Mouse (Mus musculus) layer of hippocampus, postnatal 25 days (tissue): ENCODE measurements around the gene Adam1b. TPM values are rescaled to one million over a fixed set of nuclear protein-coding genes. Genes with fewer than 3 reads are reported as not detected.
A peak's percentile ranks its signal among the peaks of the same experiment; 100 is the strongest.
"Not testable (repeated sequence)": the region's sequence is repeated elsewhere in the genome, so short reads cannot be mapped to it uniquely, and the experiment has no call there.

Experiments
- DNase-seq, 2 experiments: peaks; one replicate each; pipeline ENCODE4 v3.0.0; 2022; ENCODE audit warnings: mixed read lengths in 2 of 2, low spot score in 1 of 2; ENCODE audit errors: extremely low spot score in 1 of 2
- total RNA-seq, 2 experiments: library from RNA; stranded (reverse); gene quantifications; 2 replicates each; pipeline ENCODE4 v1.2.3; 2021

Adam1b gene
- total RNA-seq, 2 experiments from 2014 or later: 0.12 TPM; not detected in 1

DNA sequence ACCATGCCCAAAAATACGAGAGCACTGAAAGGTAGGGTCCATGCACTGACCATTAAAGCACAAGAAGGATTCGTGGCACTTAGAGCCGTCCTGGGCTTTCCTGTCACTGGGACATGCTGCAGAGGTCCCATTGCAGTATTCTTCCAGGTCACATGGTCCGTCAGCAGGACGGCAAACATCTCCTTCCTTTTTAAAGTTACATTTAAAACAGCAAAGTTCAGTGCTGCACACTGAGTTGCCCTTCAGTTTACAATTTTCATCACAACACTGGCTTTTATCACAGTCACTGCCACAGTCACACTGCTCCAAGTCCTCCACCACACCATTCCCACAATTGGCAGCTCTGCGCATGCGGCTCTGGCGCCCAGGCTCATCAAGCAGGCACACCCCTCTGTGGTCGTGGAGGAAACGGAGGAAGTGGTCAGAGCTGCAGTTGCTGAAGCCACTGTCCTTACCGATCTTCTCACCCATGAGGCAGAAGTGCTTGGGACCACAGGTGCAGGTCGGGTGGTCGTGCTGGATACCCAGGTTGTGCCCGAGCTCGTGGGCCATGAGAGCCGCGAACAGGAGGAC lies 1.7 kb downstream of the Adam1b start:
- not testable (repeated sequence) for DNase-seq

DNA sequence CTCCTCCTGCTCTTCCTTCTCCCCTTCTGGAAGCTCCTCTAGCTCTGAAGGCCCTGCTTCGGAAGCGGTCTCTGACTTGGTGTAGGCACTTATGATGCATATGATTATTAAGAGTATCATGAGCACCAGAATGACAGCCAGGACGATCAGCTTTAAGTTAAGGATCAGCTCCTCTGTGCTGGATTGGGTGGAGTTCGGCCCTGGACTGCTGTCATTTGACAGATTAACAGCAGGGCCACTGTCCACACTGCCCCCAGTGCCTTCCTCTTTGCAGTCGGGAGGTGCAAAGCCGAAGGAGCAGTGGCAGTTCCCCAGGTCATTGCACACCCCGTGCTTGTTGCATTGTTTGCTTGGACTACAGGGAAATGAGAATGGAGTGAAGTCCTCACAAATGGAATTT lies 2.5 kb downstream of the Adam1b start:
- DNase-seq: no peak

DNA sequence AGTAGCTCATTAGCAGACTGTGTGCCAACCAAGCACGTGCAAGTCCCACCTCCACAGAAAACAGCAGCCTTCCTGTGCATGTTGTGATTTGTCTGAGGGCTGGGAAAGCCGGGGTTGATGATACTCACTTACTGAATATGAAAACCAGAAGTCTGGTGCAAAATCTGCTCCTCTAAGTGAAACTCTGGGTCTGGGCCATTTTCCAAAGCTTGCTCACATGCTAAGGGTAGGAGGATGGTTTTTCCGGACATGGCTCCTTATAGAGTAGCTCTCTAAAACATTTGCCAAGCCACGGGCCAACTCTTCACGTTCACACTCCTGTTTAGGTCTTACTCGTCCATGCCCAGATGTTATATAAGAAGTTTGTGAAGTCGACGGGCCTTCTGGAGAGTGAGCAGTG lies 9.9 kb downstream of the Adam1b start:
- peak in 1 of 2 experiments; percentile 11 for DNase-seq

DNA sequence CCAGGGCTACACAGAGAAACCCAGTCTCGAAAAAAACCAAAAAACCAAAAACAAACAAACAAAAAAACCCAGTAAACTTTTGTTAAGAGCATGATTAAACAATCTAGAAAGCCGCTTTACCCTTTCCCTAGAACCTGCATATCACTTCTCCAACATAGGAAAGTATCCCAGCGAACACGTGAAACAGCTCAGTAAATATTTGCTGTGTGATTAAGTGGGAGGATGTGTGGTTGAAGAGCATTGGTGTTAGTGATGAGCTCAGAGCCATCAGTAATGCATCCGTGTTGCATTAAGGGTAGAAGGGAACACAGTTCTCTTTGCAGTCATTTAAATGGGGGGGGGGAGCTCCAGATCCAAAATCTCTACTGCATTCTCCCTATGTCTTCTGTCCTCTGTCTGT lies 18.4 kb downstream of the Adam1b start:
- DNase-seq: no peak

DNA sequence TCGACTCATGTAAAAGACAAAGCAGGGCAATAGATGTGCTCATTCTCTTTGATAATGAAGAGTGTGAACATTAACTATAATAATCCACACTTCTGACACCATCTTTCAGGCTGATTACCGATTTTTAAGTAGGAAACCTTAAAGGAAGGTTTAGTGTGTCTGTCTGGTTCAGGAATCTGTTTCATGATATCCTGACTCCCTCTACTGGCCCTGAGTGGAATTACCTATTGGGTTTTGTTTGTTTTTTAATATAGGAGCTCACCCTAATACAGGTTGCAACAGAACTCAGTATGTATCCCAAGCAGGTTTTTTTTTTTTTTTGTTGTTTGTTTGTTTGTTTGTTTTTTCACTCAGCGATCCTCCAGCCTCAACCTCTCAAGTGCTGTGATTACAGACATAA lies 25.6 kb downstream of the Adam1b start:
- DNase-seq: no peak

DNA sequence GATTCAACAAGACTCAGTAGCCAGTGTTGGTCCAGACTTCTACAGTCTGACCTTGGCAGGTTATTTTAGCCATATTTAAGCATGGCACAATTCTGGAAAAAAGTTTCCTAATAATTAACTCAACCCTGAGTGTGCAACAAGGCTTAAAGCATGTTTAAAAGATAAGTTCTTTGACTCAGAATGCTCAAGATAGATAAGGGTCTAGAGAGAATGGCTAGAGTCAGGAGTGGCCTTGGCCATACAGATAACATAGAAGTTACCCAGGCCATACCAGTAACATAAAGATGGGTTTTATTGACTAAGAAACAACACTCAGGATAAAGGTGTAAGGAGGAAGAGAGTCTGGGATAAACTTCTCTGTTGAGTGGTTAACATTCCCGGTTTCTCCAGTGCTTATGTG lies 27.2 kb downstream of the Adam1b start:
- no peak for DNase-seq

DNA sequence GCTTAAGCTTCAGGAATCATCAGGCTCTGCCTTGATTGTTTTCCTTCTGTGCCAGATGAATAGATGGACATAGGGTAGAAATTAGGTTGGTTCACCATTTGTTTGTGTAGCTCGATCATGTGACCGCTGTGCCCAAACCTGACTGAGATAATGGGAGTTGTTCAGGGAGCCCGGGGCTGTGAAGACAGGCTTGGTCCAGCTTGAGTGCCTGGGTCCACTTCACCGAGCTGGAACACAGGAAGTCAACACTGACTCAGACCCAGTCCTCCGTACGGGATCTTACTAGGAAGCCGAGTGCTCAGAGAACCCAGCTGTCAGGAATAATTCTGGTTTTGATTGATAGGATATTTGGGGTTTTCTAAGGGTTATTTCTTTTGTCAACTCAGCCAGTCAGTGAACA lies 28.6 kb downstream of the Adam1b start:
- DNase-seq: no peak

DNA sequence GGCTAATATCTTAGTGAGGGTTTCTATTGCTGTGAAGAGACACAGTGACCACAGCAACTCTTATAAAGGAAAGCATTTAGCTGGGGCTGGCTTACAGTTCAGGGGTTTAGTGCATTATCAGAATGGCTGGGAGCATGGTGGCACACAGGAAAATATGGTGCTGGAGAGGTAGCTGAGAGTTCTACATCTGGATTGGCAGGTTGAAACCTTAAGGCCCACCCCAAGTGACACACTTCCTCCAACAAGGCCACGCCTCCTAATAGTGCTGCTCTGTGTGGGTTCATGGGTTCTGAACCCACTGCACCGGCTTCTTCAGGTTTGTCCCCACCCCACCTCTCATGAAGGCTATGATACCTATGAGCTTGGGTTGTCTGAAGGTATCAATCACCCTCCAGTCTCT lies 30.8 kb downstream of the Adam1b start:
- no peak for DNase-seq

DNA sequence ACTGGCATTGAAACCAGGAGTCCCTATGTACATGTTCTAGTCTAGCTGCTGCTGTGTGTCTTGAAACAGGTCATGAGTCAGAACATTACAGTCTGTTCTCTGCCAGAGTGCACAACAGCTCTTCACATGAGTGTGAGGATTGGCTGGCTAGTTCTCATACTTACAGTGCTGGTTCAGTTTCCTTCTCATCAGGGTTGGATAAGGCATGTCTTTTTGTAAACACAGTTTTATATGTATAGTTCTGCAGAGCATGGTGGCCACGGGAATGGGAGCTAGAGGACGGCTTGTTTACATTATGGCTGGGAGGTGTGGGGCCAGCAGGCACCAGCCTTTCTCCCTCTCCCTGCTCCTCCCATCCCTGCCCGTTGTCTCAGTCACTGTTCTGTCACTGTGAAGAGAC lies 33.7 kb downstream of the Adam1b start:
- DNase-seq: no peak

DNA sequence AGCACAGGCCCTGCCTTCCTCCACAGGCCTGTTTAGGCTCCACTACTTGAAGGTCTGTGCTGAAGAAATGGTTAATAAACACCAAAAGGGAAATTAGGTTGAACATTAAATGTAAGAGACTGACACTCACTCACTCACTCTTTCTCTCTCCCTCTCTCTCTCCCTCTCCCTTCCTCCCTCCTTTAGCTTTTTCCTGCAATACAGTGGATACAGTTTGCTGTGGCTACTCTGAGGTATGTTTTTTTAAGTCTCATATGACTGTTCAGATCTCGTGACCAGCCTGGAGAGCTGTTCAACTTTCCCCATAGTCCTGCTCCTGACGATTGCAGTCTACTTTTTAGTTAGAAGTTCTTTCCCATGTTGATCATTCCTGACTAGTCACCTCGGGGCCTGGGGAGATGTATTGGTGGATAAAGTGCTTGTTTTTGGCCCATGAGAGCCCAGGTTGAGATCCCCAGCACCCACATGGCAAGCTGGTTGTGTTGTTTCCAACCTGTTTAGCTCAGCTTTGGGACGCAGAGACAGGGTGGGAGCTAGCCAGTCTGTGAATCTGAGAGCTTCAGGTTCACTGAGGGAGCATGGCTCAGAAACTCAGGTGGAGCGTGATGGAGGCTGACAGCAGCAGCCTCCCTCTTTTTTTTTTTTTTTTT lies 39.5 kb downstream of the Adam1b start:
- no peak for DNase-seq

DNA sequence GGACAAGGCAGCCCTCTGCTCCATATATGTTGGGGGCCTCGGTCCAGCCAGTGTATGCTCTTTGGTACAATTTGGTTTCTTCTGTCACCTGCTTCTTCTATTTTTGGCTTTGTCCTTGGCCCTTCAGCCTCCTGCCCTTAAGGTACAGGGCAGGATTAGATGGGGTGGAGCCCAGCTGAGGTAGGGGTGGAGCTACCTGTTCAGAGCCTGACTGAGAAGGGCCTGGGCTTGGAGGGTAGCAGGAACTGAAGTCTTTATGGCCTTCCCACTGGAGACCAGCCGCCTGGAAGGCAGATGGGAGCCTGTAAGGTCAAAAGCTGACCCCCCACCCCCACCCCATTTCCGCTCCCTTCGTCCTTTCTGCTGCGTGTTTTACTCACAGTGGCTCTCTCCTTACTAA lies 40.3 kb downstream of the Adam1b start:
- no peak for DNase-seq

DNA sequence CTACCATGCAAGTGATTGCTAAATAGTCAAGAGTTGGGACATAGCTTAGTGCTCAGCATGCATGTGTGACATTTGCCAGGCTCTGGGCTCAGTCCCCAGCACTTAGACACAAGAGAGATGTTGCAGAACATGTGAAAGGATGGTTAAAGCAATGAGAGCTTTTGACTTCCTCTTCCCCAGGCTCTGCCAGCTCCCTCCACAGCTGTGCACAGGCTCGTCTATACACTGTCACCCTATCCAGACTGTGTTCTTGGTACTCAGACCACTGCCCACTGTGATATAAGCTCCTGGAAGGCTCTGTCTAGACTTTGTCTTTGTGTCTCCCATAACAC lies 41.1 kb downstream of the Adam1b start:
- DNase-seq: no peak

DNA sequence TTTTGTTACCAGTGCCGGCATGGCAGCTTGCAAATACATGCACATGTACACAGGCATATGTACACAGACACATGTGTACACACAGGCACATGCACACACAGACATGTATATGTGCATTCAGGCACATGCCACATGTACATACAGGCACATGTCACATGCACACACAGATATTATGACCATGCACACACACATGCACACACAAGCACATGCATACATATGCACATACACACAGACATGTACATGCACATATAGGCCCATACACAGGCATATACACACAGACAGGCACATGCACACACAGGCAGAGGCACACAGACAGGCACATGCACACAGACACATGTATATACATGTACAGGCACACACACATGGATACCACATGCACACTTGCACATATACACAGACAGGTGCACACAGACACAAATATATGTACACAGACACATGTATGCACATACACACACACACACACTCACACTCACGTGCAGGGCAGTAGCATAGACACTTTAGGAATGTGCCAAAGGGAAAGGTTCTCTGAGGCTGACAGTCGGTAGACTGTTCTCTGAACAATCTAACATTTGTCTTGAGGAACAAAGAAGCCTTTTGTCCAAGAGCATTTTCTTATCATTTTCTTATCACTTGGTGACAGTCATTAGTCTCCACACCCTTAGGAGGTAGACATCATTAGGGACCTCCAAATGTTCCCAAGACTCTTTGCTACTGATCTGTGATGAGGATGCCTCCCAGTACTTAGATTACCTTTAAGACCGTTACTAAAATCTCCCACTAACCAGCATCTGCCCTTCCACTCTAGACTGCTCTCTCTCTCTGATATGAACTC lies 41.7 kb downstream of the Adam1b start:
- DNase-seq: no peak

DNA sequence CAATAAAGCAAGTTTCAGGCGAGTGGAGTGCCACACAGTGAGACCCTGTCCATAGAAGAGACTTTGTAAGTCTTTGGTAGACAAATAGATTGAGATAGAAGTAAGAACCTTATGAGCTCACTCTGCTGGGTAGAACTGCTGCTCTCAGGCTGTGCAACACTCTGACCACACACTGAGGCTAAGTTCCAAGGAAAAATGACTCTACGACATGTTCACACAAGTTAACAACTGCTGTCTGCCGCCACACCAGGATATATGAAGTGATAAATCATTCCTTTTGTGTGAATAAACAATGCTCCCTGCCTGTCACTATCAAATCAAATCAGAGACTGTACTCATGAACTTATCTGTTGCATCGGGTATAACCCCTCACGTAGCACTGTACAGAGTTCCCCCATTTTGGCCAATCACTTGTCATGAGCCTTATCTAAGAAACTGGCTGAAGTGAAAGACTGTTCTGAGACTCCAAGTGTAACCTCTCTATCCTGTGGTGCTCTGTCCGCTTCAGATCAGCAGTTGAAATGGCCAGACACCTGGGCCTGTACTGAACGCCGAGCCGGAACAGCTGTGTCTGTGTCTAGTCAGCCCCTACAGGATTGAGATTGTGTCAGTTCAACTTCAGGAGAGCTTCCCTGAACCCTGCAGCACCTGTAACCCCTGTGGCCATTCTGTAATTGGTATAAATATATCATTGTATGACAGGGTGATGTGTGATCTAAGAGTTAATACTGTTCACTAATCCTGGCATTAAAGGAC lies 47.5 kb downstream of the Adam1b start:
- DNase-seq: no peak

DNA sequence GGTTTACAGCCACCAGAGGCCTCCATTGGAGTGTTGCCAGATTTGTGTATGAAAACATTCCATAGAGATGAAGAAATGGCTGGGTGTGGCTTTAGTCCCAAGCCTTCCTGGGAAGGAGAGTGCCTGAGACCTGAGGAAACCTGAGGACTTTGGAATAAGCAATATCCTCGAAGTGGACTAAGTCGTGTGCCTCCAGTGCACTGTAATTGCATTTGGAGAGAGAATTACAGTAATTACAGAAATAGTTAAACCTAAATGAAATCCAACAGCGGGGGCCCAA lies 48.8 kb downstream of the Adam1b start:
- no peak for DNase-seq

DNA sequence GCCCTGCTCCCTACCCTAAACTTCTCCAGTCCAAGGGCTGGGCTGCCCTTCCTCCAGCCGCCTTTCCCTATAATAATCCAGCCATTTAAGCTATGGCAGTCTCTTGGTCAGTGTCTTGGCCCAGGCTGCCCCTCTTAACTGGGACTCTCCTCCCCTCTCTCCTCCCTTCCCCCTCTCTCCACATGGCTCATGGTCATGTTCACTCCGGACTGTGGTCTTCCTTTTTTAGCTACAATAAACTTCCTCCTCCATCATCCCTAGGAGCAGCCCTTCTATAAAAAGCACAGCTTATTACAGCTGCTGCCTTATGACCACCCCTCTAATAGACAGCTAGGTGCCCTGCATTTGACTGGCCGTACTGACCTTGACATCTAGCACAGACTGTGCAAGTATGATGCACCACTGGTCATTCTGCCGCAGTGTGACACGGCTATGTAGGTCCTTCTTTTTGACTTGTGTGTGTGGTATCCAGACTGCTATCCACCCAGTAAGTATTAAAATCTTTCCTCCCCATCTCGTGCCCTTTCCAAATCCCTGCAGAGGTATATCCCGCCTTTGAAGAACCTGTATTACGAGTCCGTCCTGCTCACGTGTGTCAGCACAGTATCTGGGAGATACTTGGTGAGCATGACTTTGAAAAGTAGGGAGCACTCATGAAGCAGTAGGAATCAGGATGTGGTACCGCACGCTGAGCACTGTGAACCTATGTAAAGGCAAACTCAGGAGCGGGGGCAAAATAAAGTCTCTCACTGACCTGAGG lies 49.3 kb downstream of the Adam1b start:
- DNase-seq: no peak

DNA sequence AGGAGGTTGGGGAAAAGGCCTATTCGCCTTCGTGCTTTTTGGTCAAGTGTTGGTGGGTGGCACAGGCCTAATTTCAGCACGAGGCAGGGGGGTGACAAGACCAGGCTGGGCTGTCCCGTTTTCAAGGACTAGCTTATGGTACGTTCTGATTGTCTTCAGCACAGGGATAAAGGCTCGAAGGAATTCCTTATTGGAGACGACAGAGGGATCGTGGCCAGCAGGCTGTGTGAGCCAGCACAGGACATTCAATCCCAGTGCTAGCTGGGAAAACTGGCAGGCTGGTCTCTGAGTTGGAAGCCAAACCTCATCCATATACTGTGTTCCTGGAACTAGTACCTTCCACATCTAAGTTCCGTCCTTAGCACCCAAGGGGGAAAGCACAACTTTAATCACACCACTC lies 50.3 kb downstream of the Adam1b start:
- DNase-seq: no peak

DNA sequence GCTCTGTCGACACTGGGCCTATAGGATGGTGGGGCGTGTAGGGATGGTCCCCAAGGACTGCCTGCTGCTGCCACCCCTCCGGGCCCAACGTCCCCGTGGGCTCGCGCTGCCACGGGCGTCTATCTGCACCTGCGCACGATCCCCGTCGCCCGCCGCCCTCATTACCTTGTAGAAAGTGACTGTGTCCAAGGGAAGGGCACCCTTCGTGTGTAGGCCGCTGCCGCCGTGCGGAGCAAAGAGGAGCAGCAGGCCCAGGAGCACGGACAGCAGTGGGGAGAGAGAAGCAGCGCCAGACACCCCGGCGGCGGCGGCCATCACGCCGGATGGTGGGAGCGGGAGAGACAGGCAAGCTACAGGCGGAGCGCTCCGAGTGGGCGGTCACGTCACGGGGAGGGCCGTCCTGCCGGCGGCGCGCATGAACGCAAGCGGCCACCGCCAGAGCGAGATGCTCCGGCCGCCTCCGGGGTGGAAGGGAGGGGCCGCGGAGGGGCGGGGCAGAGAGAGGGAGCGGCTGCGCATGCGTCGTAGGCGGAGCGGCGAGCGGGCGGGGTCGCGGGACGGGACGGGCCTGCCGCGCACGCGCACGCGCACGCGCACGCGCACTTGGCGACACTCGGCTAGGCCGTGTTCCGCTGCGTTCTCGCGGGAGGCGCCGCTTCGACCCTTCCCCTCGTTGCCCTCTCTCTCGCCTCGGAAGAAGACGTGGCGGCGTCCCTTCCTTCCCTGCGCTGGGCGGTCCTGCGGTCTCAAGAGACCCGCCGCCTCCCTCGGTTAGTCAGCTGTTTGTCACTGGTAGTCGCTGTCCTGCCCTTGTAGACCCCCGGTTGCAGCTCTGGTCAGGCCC lies 51.0 kb downstream of the Adam1b start, which contains the start of gene Erp29:
Gene Erp29, minus strand, starts transcription at position 481 of the 844 bp plus-strand sequence.
- peak; percentile 96 to 98 for DNase-seq

DNA sequence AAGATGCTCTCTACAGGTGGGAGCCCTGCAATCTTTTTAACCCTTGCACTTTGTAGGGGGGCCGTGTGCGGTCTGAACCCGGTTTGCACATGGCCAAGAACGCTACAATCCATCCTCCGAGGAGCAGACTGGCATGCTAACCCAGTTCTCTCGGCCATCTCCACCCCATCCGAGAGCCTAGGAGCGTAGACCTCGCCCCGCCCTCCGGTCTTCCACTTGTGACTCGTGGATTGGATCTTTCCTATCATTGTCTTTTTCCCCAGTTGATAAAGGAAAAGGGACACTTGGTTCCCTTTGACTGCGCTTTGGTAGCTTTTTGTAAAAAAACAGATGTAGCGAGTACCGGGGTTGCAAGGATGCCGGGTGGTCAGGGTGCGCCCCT lies 51.6 kb downstream of the Adam1b start, which contains the start of gene Tmem116:
Gene Tmem116, plus strand, starts transcription at position 250 of the 382 bp plus-strand sequence.
- DNase-seq: peak in 1 of 2 experiments; percentile 27

DNA sequence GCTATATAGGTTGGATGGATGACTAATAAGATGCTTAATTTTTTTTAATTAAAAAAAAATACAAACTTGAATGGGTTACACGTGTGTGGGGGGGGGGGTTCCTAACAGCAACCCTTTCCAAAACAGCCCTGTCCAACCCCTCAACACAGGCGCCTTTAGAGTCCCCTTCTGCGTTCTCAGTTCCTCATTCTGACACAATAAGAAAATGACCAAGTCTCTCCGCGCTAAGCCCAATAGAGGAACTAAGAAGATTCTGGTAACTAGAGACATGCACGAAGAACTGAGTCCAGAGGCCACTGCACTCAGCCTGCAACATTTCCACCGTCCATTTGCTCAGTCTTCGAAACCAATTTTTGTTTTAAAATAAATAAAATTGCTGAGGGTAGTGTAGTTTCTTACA lies 52.0 kb downstream of the Adam1b start:
- no peak for DNase-seq
